Mouse (Mus musculus) cerebellum, adult 2 months (tissue): ENCODE measurements around the gene Ttbk1.
"Not testable (repeated sequence)": the region's sequence is repeated elsewhere in the genome, so short reads cannot be mapped to it uniquely, and the experiment has no call there.

ENCODE experiments used
- CTCF ChIP-seq: fragments of 200-500 bp; IDR thresholded peaks from 2 replicates; pipeline ENCODE4 v1.5.1; 2011; ENCODE audit warnings: low read depth, mild to moderate bottlenecking, control low read depth, low read length, moderate library complexity, borderline replicate concordance; ENCODE audit not compliant: insufficient read depth
- POLR2A ChIP-seq: fragments of 200-500 bp; IDR thresholded peaks from 2 replicates; pipeline ENCODE4 v1.6.1; 2011; ENCODE audit warnings: low read length, control low read depth, borderline replicate concordance; ENCODE audit not compliant: insufficient read depth

- not testable (repeated sequence) for TF ChIP-seq CTCF, POLR2A
Measured at GRCm38 (mm10) chr17:46496081-46496480, 8.6 kb upstream of the Ttbk1 start.
